Mouse (Mus musculus): ENCODE results near the gene Gm14399. TPM values are rescaled to one million over a fixed set of nuclear protein-coding genes. Genes with fewer than 3 reads are reported as not detected.

Gm14399 gene
- polyA plus RNA-seq (2015; fragmentation: Illumina TruSeq; extraction: RNeasy Lipid Tissue Mini Kit (QIAGEN cat#74804); ENCODE audit: insufficient read depth, low read depth, low replicate concordance) = 0.92 TPM

GRCm38 (mm10) chr2:175141993-175142295, at the start of gene Gm14399:
TSS of gene Gm14399 (minus strand) at chr2:175142012.

GRCm38 (mm10) chr2:175175401-175176180, 33.8 kb upstream of the Gm14399 start, which contains the start of gene Gm14443:
TSS of gene Gm14443 (minus strand) at chr2:175175871.

Other genes starting within 250 kb of the Gm14399 start
- not detected for gene Gm14444, start 131.8 kb downstream of the Gm14399 start, polyA plus RNA-seq (2015; fragmentation: Illumina TruSeq; extraction: RNeasy Lipid Tissue Mini Kit (QIAGEN cat#74804); ENCODE audit: insufficient read depth, low read depth, low replicate concordance)
- not detected for gene Gm14393, start 74.2 kb downstream of the Gm14399 start, polyA plus RNA-seq (2015; fragmentation: Illumina TruSeq; extraction: RNeasy Lipid Tissue Mini Kit (QIAGEN cat#74804); ENCODE audit: insufficient read depth, low read depth, low replicate concordance)
- not detected for gene Gm14443, start 33.9 kb upstream of the Gm14399 start, polyA plus RNA-seq (2015; fragmentation: Illumina TruSeq; extraction: RNeasy Lipid Tissue Mini Kit (QIAGEN cat#74804); ENCODE audit: insufficient read depth, low read depth, low replicate concordance)
- 5.4 TPM for gene Gm14391, start 64.9 kb upstream of the Gm14399 start, polyA plus RNA-seq (2015; fragmentation: Illumina TruSeq; extraction: RNeasy Lipid Tissue Mini Kit (QIAGEN cat#74804); ENCODE audit: insufficient read depth, low read depth, low replicate concordance)
- gene Gm14440, start 133.1 kb upstream of the Gm14399 start, polyA plus RNA-seq (2015; fragmentation: Illumina TruSeq; extraction: RNeasy Lipid Tissue Mini Kit (QIAGEN cat#74804); ENCODE audit: insufficient read depth, low read depth, low replicate concordance) = not detected
- 12.2 TPM for gene Gm4631, start 196.2 kb upstream of the Gm14399 start, polyA plus RNA-seq (2015; fragmentation: Illumina TruSeq; extraction: RNeasy Lipid Tissue Mini Kit (QIAGEN cat#74804); ENCODE audit: insufficient read depth, low read depth, low replicate concordance)
- 3.0 TPM for gene Zfp968, start 230.4 kb upstream of the Gm14399 start, polyA plus RNA-seq (2015; fragmentation: Illumina TruSeq; extraction: RNeasy Lipid Tissue Mini Kit (QIAGEN cat#74804); ENCODE audit: insufficient read depth, low read depth, low replicate concordance)